Mouse (Mus musculus) heart, postnatal 0 days (tissue): ENCODE results near the gene Acot7.

Experiments
- CTCF ChIP-seq: IDR thresholded peaks from 2 replicates; pipeline ENCODE4 v1.5.1; 2016; ENCODE audit warnings: antibody characterized with exemption, control low read depth, low read depth
- EP300 ChIP-seq: IDR thresholded peaks from 2 replicates; pipeline ENCODE4 v1.6.1; 2016; ENCODE audit warnings: antibody characterized with exemption, low read depth

- peak; percentile 79 for TF ChIP-seq CTCF
- TF ChIP-seq EP300: no peak
Measured at GRCm38 (mm10) chr4:152138497-152139260, 39.3 kb upstream of the Acot7 start.
